Mouse (Mus musculus) lung, adult 2 months (tissue): ENCODE data around the gene Plxnc1.

Experiments used
- CTCF ChIP-seq: fragments of 200-500 bp; IDR thresholded peaks from 2 replicates; pipeline ENCODE4 v1.5.1; 2011; ENCODE audit warnings: mild to moderate bottlenecking, low read length, control low read depth; ENCODE audit not compliant: insufficient read depth
- POLR2A ChIP-seq: fragments of 200-500 bp; IDR thresholded peaks from 2 replicates; pipeline ENCODE4 v1.6.1; 2011; ENCODE audit warnings: low read depth, mild to moderate bottlenecking, control low read depth, low read length, borderline replicate concordance; ENCODE audit errors: extremely low read depth

DNA sequence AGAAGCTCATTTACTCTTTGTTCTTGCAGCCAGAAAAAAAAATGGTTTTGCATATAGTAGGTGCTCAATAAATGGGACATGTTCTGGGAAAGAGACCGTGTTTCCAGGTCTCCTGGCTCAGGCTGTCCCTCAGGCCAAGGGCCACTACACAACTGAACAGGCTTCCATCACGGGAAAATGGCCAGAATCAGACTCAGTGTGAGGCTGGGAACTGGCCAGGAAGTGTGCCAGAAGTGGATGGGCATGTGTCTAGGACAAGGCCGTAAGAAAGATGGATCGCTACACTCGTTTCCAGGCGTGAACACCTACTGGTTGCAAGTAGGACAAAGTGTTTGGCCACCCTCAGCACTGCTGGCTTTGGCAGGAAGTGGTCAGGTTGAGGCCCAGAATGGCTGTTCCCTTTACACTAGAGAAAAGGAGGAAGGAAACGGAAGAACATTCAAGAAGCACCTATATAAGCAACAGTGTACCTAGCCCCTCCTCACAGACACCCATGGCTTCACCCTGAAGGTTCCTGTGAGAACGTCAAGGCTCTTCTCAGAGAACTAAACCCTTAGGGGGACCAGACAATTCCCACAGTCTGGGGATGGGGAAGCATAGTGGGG is 98.0 kb downstream of the Plxnc1 start:
- TF ChIP-seq CTCF (no peak), POLR2A (no peak)
